Mouse (Mus musculus) lung, postnatal 14 days (tissue): ENCODE data around the gene Rpl21.

ENCODE experiments used
- DNase-seq: peaks from one replicate; pipeline ENCODE4 v3.0.0; 2021

Gene Rpl21

GRCm38 (mm10) chr5:146832769-146833448, at the start of gene Rpl21:
Rpl21 (plus strand) TSS chr5:146832890.
- peak; percentile 95 for DNase-seq

DNA sequence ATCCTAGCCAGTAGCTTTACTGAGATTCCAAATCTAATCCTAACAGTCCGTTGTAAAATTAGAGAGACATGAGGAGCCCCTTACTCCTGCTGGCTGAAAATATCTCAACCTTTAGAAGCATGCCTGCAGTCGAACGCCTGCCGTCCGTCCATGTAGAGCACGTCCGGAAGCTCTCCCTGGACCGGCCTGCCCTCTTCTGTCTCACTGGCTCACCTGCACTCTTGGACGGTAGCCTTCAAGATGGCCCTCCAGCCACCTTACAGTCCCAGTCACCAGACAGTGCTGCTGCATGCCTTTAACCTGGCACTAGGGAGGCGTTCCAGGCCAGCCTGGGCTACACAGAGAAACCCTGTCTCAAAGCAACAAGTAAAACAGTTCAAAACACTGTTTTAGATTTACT, 49.4 kb upstream of the Rpl21 start:
- DNase-seq = no peak

GRCm38 (mm10) chr5:146783891-146784290, 48.8 kb upstream of the Rpl21 start:
- no peak for DNase-seq

DNA sequence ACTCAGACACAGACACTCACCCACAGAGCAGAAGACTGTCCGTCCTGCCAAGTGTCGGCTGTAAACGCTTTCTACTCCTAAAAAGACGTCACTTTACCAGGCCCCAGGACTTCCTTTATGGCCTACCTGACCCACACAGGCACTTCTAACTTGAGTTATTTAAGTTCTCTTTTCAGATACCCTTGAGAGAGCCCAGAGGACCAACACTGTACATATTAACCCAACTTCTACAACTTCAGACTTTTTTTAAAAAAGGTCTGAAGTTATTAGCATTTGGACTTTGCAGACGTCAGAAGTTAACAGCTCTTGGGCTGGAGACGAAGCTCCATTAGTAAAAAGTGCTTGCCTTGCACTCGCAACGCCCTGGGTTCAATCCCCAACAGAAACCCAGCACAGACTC, 46.6 kb upstream of the Rpl21 start:
- no peak for DNase-seq

DNA sequence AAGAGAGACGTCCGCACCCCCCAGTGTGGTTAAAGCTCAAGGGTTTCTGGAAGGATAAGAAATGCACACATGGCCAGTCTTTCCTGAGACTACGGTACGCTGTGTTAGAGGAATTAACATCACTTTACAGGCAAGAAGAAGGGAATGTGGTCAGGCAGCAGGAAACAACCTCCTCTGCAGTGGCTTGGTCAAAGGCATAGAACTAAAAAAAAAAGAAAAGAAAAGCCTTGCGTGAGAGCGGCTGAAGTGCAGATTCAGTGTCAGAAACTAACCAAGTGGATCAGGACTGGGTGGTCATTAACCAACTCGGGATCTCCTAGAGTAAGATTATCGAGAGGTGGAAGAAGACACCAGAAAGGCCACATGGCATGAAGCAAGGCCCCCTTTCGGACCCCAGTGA, 43.3 kb upstream of the Rpl21 start:
- no peak for DNase-seq

- DNase-seq = no peak
Measured at GRCm38 (mm10) chr5:146790944-146791343, 41.7 kb upstream of the Rpl21 start.

DNA sequence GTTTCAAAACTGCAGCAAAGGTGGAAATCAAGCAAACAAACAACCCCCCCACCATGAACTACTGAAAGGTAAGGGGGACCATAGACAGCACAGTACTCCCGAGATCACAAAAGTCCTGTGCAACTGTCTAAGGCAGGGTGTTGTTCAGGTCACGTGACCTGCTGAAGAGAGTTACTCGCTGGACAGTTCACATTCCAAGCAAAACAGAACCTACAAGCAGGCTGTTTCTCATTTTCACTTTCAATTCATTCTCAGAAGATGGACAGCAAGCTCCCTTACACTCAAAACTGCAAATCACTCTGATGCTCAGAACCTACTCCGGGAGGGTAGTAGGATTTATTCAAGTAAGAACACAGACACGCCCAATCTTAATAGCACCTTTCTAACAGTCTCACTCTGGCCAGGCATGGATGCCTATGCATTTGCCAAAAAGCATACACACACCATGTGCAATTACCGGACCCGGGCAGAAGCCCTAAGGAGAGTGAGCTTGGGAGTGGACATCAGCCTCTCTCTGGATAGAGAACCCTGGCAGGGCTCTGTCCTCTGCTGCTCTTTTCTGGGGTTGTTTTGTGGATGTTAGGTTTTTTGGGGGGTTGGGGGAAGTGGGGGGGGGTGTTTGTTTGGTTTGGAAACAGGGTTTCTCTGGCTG, 40.4 kb upstream of the Rpl21 start:
- no peak for DNase-seq

- no peak for DNase-seq
Measured at GRCm38 (mm10) chr5:146793630-146794083, 39.0 kb upstream of the Rpl21 start.

GRCm38 (mm10) chr5:146794084-146794852, 38.4 kb upstream of the Rpl21 start:
- peak; percentile 49 for DNase-seq

- peak; percentile 99 for DNase-seq
Measured at GRCm38 (mm10) chr5:146794853-146795252, 37.8 kb upstream of the Rpl21 start, which contains the start of gene Usp12. Usp12 (minus strand) TSS chr5:146795006.

DNA sequence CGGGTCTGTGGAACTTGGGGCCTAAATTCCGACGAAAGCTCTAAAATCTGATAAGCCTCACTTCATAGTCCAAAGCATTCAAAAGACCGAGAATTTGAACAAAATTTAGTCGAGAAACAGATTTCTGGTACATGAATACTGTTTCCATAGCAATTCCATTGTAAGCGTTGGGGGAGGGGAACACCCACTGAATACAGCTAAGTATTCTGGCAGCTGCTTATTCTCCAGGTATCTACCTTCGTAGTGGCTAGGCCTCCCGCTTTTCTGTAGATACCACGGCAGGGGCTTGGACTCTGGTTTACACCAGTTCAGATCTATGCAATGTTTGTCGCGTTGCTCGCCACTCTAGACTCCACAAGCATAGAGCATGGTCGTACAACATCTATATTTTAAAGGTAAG, 37.0 kb upstream of the Rpl21 start:
- no peak for DNase-seq

DNA sequence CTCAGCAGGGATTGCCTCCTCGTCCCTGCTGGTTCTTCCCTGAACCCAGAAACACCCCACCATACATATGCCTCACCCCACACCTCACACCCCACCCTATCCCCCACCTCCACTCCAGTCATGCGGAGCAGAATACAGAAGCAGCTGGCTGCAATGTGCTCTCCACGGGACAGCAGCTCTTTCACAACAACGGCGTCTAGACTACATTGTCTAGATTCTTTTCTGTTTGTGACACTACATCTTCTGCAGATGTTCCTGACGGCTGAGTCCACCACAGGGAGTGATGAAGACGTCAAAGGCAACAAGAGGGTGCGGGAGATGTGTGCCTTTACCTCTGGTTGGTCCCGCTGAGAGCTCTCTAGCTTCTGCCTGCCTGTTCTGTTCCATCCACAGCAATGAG, 34.7 kb upstream of the Rpl21 start:
- peak; percentile 26 for DNase-seq

DNA sequence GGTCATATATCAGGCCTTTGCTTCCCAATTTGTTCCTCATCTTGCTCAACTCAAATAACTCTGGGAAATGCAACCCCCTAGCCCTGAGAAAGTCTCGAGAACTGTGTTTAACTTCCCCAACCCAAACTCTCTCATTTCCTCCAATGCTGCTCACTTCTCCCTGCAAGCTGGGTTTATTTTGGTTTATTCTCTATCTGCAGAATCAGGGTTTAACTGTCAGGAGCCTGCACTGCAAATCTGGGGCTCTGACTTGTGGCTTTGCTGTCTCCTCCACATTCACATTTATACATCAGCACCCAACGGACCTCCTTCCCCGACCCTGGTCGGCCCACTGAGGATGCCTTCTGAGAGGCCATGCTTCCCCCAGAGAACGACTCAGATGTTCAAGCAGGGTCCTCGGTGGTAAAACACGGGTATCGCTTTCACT, 26.7 kb upstream of the Rpl21 start:
- no peak for DNase-seq

DNA sequence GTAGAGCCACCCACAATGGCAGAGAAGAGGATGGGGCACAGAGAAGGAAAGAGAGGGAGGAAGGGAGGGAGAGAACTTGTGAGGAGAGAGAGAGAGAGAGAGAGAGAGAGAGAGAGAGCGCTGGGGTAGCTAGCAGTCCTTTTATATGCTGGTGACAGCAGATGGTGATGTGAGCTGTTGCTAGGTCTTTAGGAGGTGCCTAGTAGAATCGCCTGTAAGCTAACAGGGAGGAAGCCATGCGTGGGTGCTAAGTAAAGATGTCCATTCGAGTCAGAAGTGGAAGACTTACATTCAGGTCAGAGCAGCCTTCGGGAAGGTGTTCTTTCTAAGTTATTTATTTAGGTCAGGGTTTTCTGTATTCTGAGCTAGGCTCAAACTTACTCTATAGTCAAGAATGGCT, 22.7 kb upstream of the Rpl21 start:
- DNase-seq = no peak

DNA sequence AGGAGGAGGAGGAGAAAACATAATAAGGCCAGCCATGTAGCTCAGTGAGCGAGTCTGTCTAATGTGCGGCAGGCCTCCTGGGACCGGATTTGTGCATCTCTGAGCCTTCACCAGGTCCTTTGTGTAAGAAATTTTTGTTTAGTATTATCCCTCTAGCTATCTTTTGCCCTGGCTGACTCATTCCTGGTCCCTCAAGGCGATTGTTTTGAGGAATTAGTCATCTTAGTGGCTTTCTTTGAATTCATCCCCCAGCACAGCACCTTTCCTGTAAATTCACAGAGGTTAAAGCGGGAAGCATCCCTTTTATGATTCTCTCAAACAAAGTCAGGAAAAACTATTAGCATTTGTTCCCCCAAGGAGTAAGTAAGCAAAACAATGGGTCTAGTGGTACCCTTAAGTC, 19.8 kb upstream of the Rpl21 start:
- DNase-seq = no peak

DNA sequence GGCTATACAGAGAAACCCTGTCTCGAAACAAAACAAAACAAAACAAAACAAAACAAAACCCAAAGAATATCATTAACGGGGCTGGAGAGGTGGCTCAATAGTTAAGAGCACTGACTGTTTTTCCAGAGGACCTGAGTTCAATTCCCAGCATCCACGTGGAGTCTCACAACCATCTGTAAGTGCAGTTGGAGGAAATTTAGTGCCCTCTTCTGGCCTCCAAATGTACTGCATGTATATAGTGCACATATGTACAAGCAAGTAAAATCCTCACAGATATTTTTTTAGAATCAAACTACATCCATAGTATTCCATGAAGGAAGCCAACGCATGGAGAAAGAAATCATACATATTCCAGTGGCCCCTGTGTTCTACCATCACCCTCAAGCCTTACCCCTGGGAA, 19.3 kb upstream of the Rpl21 start:
- DNase-seq = no peak

DNA sequence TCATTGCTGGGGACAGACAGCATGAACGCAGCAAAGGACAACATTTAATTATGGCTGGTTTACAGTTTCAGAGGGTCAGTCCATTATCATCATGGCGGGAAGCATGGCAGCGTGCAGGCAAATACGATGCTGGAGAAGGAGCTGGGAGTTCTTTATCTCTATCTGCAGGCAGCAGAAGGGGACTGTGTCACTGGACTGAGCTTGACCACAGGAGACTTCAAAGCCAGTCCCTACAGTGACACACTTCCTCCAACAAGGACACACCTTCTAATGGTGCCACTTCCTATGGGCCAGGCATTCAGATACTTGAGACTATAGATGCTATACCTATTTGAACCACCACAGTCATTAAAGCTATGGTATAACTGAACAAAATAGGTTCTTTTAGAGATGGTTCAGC, 17.3 kb upstream of the Rpl21 start:
- no peak for DNase-seq

DNA sequence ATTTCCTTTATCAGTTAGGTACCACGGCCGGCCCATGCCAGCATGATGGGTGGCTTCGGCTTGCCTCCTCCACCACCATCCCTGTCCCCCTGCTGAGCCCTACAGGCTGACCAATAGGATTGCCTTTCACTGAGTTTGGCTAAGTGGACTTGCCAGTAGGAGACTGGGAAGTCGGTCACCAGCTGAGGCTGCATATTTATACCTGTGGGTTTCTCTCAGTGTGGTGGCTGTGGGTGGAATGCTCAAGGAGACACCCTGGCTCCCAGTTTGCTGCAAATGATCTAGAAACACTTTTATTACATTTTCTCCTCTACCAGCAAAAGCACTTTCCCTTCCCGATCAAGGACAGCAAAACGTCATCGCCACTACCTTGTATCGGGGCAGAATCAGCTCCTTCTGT, 15.1 kb upstream of the Rpl21 start:
- DNase-seq = no peak

DNA sequence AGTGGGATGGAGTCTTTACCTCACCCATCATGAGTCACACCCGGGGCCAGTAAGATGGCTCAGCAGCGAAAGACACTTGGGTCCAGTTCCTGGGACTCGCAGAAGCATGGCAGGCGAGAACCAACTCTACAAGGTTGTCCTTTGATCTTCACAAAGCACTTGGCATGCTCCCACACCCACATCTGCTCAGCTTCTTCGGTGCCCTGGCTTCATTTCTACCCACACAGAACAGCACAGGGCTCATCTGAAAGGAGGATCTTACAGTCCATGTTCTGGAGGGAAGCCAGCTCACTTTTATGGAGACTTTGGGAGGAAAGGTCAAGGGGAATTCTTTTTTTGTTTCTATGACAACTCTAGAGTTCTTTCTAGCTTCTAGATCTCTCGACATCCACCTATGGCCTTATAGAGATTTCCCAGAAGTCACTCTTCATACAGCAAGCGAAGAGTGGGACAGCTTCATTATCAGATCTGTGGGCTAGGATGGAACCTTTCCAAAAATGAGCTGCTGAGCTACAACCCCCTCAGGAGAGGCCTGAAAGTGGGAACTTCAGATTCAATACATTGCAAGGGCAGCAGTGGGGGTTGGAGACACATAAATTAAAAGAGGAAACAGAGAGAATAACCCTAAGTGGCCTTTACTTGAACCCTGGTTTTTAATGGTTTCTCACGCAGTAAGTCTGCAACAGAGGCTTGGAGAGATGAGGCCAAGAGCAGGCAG, 13.6 kb upstream of the Rpl21 start:
- no peak for DNase-seq

DNA sequence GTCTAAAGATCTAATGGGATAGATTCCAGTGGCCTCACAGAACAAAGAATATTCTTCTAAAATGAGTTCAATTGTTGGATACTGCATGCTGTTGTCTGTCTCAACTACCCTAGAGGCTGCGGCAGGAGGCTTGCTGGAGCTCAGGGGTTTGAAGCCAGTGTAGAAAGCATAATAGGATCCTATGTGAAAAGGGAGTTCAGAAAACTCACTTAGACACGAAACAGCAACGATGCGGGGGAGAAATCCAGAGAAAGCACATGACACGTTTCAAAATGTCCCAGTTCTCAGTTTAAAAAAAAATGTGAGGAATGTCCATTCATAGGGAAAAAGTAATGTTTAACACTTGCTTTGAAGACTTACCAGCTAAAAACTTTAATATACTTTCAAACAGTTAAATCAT, 9.7 kb upstream of the Rpl21 start:
- DNase-seq = no peak

DNA sequence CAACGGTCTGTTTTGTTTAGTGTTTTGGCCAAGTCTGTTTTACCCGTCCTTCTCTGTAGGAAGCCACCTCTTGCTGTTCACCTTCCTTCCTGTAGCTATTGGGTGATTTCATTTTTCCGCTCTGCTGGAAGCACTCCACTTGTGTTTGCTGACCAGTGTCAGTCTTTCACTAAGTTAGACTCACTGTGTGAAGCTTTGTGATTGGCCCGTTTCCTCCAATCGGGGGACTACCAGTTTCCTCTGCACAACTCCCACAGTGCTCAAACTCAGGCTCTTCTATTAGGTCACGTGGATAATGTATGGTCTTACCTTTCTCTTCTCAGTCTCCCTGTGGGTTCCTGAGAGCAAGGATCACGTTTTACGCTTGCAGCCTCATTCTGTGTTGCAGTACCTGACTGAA, 3.2 kb upstream of the Rpl21 start:
- no peak for DNase-seq

GRCm38 (mm10) chr5:146832435-146832768, 288 bp upstream of the Rpl21 start:
- no peak for DNase-seq

DNA sequence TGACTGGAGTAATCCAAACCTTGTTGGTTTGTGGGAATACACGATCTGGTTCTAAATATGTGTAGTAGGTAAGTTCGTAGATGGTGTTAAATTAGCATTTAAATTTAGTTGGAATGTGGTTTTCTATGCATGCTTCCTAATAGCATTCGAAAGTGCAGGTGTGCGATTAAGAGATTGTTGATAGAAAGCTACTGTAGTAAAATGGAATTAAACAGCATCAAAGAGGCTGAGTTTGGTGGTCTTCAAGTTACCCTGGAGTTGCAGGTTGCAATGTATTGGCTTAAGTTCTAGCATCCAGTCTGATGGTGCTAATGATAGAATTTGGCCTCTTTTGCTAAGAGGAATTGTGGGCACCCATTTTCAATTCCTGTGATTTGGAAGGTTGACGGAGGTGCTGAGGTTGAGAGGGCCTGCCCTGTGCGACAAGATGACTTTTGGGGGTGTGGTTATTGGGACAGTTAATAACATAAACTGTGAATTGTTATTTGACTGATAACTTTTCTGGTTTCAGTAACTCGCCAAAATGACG, 1.0 kb downstream of the Rpl21 start:
- no peak for DNase-seq
